Mouse (Mus musculus): ENCODE data around the gene Slit1. TPM values are rescaled to one million over a fixed set of nuclear protein-coding genes. Genes with fewer than 3 reads are reported as not detected.
A peak's percentile ranks its signal among the peaks of the same experiment; 100 is the strongest.

Gene Slit1
- total RNA-seq, 2 experiments from 2014 or later, result 209 to 224 TPM

DNA sequence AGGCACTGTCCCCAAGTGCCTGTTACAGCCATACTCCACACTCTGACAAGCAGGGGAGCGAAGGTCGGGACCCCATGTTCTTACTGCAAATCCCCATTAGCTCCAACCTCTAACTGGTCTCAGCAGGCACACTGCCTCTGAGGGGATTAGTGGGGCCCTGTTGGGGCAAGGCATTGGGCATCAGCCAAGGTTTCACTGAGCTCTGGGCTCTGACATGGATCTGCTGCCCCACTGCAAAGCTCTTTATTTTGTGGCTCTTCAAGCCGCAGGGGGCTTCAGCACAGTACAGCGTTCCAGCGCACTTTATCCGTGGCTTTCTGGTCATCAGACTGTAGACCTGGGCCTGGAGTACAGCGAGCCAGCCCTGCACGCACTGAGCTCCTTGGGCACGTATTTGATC, 86.0 kb downstream of the Slit1 start:
- no peak for DNase-seq (ENCODE audit: low spot score in 2 of 2)

DNA sequence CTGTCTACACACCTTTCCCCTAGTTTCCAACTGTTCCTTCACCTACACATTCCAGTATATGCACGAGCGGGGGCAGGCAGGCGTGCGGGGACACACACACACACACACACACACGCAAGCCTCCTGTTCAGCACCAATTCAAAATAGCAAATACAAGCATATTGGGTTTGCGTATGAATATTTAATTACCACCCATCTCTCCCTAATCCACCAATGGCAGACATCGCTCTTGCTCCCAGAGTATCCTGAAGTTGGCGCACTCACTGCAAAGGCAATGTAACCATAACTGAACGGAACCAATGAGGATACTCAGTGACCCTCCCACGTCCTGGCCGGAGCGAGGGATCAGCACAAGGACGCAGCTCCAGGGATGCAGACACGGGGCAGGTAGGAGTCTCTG, 86.8 kb downstream of the Slit1 start:
- DNase-seq (ENCODE audit: low spot score in 2 of 2), result peak in 1 of 2 experiments; percentile 67

DNA sequence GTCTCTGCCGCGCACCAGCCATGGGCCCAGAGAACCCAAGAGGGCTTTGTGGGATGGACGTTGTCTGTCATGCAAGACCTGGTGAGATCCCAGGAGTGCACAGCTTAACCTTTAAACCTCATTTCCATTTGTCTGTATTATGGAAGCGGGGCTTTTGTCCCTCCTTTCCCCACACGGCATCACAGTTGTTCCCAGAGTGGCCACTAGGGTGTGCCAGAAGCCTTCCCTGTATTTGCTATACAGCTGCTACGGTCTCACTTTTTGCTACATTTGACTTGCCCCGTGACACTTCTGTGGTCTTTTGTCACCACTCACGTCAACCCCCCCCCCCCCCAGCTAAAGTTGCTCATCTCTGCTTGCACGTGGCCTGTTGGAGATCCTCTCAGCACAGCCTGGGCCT, 87.5 kb downstream of the Slit1 start:
- peak; percentile 55 to 85 for DNase-seq (ENCODE audit: low spot score in 2 of 2)

DNA sequence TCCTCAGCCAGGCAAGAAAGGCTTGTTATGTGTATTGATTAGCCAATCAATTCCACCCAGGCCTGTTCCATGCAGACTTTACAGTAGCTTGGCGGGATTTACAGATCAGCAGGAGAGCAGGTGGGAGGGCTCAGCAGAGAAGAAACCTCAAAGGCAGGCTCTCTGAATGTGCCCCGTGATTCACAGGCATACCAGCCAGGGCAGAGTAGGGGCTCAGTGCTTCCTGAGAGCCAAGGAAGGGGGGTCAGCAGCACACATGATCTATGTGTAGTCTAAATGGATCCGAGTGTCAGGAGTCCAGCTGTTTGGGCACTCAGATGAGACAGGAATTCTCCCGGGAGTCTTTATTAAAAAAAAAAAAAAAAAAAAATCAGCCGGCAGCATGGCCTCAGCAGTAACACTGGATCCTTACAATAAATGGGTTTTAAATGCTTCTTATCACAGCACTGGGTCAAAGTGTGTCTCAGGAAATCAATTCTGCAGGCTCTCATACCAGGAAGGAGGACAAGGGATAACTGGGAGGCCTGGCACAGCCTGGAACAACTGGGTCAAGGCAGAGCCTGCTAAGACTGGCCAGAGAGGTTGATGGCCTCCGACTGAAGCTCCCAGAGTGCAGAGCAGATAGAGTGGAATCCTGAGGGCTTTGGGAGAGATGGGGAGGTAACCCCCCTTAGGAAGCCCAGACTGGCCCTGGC, 88.2 kb downstream of the Slit1 start:
- DNase-seq (ENCODE audit: low spot score in 2 of 2), result no peak

DNA sequence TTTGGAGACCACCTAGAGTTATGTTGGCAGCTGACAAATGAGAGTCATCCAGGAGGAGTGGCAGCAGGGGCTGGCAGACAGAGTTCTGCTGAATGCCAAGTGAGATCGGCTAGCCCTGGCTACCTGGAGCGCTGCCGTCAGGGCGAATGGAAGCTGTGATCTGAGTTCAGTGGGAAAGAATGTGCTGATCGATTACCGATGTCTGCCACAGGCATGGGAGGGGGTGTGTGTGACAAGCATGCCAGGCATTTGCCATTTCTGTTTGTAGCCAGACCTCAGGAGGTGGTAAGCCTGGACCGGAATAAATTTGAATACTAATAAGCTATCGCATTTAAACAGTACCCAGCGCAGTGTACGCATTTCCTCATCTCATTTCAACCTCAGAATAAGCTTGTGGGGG, 91.5 kb downstream of the Slit1 start:
- DNase-seq (ENCODE audit: low spot score in 2 of 2), result no peak

DNA sequence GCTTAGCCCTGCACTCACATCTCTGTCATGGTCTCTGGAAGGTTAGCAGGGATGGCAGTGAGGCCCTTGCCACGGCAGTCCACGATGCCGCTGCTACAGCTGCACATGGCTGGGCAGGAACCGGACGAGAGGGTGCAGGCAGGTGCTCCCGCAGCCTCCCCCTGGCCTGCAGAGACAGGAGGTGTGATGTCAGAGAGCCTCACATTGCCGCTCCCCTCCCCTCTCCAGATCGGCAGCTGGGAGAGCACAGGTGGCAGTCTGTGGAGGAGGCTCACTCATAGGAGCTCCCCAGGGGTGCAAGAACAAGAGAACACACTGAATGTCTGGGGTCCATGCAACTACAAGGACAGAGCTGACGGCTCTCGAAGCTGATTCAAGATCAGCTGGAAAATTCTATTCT, 94.1 kb downstream of the Slit1 start:
- no peak for DNase-seq (ENCODE audit: low spot score in 2 of 2)

DNA sequence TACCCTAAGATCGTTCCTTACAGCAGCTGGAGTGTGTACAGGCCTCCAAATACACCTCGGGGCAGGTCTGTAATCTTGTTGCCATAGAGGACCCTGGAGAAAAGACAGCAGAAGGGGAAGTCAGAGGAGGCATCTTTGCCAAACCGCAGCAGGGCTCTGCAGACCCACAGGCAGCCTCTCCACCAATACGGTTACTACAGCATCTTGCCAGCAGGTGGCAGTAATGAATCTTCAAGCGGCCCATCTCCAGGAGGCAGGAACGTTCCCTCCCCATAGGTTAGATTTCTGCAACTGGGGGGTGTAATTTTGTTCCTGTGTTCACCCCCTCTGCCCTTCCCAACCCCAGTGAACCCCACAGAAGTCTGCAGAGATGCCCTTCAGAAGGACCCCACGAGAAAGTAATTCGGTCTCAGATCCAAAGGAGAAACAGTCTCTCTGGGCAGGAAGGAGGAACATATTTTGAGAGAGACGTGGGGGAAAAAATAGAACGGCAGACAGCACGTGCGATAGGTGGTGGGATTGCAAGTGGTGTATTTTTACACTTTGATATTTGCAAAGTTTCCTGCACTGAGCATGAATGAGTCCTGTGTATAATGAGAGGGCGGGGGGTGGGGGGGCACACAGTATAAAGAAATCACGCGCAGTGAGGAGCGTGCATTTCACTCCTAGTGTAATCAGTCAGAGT, 96.4 kb downstream of the Slit1 start:
- peak; percentile 71 to 86 for DNase-seq (ENCODE audit: low spot score in 2 of 2)

DNA sequence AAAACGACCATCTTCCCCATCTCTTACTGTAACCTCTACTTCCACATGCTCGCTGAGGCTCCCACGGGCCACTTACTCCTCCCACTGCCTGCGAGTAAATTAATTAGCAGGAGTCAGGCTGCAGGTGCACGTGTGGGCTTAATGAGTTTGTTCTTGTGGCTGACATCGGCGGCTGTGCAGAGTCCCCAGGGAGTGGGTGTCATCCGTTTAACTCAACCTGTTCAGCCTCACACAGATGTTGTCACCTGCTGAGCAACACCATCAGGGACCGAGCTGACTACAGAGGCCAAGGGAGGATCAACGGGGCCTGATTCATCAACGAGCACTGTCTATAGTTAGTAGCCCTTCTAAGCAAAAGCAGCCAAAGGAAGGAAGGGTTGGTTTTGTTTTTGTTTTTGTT, 100.5 kb downstream of the Slit1 start:
- no peak for DNase-seq (ENCODE audit: low spot score in 2 of 2)

DNA sequence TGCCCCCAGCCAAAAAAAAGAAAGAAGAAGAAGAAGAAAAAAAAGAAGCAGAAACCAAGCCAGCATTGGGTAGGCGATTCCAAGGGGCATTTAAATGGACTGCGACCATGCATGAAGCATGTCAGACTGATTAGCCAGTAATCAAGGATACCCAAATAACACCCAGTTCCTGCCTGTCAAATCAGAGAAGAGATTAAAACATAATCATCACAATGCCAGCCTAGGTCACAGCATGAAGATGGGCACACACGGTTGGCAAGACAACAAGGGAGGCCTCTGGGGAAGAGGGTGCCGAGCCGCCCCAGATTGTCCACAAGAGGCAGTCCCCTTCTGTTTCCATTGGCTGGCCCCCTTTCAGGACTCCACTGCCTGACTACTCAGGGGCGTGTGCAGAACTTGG, 108.5 kb downstream of the Slit1 start:
- no peak for DNase-seq (ENCODE audit: low spot score in 2 of 2)

DNA sequence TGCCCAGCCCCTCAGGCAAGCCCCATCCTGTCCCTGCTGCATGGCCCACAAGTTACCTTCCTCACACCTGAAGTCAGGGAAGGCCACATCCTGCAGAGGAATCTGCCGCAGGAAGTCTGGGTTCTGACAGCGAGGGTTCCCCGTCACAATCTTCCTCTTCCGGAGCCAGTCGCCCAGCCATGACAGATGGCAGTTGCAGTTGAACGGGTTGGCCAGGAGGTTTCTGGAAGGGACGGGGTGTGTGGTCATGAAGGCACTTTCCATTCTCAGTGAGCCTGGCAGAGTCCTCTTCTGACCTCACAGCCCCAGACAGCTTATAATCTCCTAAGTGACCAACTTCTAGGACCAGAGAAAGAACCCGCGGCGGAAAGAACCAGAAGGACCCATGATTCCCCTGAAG, 109.4 kb downstream of the Slit1 start:
- DNase-seq (ENCODE audit: low spot score in 2 of 2), result no peak

DNA sequence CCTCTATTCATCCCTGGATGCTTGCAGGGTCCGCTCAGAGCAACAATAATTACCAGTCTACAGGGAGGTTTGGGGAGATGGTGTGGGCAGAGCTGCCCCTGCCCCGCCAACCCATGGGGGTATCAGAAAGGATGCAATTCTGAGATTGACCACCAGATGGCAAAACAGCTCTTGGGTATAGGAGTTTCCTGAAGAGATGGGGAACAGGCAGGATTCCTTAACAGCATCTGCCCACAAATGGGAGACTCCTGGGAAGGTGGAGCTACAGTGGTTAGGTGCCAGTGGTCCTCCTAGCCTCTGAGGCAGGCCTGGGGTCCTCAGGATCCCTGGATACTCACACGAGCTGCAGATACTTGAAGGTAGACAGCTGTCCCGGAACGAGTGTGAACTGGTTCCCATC, 113.9 kb downstream of the Slit1 start:
- peak in 1 of 2 experiments; percentile 75 for DNase-seq (ENCODE audit: low spot score in 2 of 2)

DNA sequence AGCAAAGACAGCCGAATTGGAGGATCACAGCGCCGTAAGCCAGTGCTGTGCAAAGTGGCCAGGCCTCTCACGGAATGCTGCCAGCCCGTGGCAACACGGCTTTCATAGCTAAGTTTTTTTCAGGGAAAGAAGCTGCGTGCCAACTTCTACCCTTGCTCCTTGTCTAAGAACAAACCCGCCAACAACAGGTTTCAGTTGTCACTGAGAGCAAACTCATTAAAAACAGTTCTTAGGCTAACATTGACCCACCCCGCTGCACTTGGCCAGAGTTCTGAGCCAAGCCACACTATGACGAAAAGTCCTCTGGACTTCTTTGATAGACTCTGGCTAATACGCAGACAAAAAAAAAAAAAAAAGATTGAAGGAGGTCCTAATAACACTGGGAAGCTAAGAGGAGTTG, 114.5 kb downstream of the Slit1 start:
- no peak for DNase-seq (ENCODE audit: low spot score in 2 of 2)

DNA sequence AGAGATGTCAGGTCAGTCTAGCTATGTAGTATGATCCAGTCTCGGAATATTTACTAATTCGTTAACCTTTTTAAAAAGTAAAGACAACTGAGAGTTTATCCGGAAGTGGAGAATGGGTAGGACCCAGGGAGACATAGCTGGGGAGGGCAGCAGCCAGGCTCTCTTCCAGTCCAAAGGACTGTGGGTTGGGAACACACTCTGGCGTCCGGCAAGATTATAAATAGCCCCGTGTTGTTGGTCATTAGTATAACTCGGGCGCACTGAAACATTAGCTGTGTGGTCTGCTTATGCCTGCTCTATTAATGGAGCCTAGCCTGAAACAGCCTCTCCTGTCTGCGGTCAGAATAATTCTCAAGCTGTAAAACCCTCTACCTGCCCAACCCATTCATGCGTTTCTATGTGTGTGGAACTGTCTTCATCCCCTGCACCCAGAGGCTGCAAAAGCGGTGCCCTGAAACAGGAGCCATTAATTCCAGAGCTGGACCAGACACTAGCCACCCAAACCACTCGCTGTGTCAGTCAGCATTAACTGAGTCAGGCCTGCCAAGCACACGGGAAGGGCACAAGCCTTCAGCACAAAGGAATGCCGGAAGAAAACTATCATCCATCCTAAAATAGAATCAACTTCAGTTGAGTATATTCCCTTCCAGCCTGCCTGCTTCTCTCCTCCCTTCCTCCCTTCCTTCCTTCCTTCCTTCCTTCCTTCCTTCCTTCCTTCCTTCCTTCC, 122.9 kb downstream of the Slit1 start:
- no peak for DNase-seq (ENCODE audit: low spot score in 2 of 2)

DNA sequence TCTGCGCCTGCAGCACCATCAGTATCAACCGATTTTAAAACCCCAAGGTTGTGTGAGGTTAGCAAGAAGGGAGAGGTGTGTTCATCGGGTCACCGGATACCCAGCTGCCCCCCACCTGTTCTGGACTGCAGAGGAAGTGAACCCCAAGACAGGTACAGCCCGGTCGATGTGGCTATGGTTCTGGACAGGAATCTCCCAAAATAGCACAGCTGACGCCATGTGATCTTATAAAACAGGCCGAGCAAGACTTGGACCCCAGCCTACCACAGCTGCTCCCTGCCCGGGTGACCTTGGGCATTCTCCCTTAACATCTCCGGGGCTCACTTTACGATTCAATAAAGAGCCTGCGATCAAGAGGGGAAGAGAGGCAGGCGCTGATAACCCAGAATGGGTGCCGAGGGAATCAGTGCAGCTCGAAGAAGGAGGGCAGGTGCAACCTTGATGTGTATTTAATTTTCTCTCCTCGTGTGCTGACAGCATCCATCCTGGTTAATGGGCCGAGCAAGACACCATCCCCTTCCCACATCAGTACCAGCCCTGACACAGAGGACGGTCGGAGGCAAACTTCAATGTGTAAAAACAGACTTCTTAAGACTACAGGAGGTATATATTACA, 124.6 kb downstream of the Slit1 start:
- no peak for DNase-seq (ENCODE audit: low spot score in 2 of 2)

DNA sequence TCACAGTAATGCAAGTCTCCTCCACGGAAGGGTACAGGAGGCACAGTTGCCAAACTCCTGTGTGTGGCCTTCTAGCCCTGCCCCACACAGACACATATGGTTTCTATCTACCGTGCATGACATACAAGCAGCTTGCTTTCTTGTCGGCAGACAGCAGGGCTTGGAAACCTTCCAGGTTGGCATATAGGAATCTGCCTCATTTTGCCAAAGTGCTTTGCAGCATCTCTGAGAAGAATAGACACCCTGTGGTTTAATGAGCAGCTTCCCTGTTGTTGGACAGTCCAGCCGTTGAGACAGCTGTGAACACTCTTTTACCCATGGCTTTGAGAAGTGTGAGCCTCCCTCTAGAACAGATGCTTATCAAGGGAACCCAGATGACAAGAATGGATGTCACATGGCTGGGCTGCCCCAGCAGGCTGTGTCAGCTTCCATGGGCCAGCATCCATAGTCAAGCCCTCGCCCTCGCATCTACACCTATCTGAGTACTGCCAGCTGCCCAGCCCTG, 125.3 kb downstream of the Slit1 start:
- no peak for DNase-seq (ENCODE audit: low spot score in 2 of 2)

DNA sequence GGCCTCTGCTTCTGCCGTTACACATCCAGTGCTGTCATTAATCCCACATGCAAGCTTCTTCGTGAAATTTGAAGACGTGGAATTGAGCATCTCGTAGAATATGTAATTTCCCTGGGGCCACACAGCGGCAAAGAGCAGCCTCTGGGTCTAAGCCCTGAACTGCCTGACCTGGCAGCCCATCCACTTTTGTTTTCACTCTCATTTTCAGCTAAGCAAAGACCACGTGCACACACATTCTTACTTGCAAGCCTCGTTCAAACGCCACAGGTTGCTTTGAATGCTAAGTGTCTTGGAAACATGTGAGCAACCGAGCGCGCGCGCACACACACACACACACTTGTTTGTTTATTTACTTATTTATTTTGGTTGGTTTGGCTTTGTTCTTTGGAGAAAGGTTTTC, 126.4 kb downstream of the Slit1 start:
- DNase-seq (ENCODE audit: low spot score in 2 of 2), result no peak

DNA sequence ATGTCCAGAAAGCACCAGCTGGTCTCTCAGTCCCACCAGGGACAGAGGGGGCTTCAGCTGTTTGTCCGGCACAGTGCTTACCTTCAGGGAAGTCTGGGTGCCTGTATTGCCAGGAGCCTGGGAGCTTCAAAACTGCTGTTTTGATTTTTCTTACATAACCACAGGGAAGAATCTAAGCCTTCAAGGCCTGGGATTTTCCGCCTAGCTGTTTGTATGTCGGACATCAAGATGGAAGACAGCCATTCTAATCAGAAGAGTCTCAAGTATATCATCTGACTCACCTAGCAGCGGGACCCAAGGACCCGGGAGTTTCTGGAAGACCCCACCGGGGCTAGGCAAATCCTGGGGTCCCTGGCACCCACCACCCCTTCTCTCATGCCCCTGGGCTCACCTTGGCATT, 127.2 kb downstream of the Slit1 start:
- DNase-seq (ENCODE audit: low spot score in 2 of 2), result no peak

DNA sequence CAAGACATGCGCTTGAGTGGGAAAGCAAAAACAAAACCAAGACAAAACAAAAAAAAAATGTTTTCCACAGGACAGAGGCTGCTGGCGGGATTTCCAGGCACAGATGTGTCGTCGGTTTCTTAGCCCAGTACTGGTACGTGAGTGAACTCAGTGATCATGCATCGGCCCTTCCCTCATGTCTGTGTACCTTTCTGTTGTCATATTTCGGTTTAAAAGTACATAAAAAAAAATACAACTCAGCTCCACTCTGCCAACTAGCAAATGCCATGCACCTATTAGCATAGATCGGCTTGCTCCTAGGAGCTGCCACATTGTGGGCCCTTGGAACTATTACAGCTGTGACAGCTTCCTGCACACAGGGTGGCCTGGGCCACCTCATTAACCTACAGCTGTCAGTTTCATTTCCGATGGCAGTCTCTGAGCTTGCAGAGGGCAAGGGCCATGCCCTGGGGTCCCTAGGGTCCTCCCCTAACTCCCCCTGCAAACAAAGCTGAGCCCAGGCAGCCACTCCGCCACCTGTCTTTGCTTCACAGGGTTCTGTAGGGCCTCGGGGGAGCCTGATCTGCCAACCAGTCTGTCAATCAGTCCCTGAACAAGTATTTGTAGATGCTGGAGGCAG, 127.8 kb downstream of the Slit1 start:
- DNase-seq (ENCODE audit: low spot score in 2 of 2), result no peak

DNA sequence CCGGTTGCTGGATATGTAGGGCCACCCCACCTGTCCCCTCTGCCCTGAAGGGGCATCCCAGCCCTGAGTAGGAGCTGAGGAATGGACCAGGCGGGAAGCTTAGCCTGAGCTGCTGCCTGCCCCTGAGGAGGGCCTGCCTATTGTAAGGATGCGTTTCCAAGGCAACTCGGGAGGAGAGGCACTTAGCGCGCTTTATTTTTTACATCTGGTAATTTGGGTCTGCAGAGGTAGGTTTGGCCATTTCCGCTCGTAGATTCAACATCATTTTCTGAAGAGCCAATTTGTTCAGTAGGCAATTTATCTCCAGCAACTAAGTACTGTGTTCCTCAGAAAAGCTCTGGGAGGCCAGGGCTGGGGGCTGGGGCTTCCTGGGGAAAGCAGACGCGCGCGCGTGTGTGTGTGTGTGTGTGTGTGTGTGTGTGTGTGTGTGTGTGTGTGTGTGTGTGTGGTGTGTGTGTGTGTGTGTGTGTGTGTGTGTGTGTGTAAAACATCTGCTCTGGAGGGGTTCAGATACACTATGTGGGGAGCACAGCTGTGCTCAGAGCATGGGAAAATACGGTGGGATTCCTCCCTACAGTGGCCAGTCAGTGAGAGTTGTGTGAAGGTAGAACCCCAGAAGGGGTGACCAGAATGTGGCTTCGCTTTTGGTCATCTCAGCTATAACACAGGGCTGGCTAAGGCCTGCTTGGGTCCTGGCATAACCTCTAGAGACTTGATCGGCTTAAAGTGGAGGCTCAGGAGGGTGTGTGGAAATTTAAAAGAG, 130.0 kb downstream of the Slit1 start:
- no peak for DNase-seq (ENCODE audit: low spot score in 2 of 2)

DNA sequence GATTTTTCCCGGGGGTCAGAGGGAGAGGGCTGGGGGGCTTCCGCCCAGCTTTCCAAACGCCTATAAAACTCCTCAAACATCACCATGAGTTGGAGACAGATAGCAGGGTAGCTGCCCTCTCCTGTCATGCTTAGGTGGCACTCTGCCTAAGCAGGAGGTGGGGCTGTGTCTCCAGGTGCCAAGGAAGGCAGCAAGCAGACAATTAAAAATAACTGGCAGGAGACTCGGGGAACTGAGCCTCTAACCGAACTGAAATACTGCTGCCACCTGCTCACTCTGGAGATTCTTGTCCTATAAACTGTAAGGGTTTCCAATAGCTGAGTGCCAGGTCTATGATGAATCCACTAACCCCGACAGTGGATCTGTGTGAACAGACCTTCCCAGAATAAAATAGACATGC, 131.8 kb downstream of the Slit1 start:
- no peak for DNase-seq (ENCODE audit: low spot score in 2 of 2)

Measured in layer of hippocampus, adult 18-20 months (tissue).